Mouse (Mus musculus) ES-Bruce4 (cell line): ENCODE measurements around the gene Tmem120b.

Source experiments
- CTCF ChIP-seq: IDR thresholded peaks from one replicate; pipeline ENCODE4 v1.8.1; 2011; ENCODE audit warnings: low read depth, low read length
- EP300 ChIP-seq: IDR thresholded peaks from 2 replicates; pipeline ENCODE4 v1.6.1; 2011; ENCODE audit warnings: low read depth, low read length; ENCODE audit not compliant: insufficient read depth

- TF ChIP-seq CTCF (no peak), EP300 (no peak)
These were observed 52.5 kb downstream of the Tmem120b start for GRCm38 (mm10) chr5:123120624-123121215.
